Mouse (Mus musculus): ENCODE measurements around the gene Fam216a.

GRCm38 (mm10) chr5:122397495-122397894 lies 25.3 kb upstream of the Fam216a start:
- no peak for TF ChIP-seq CTCF (IDR thresholded peaks at IDR 0.05; ENCODE audit: borderline replicate concordance, insufficient read depth, low read length)
- no peak for TF ChIP-seq POLR2A (IDR thresholded peaks at IDR 0.05; ENCODE audit: low read depth, low read length)
